Mouse (Mus musculus) lung, embryonic 15.5 days (tissue): Measurements from ENCODE around the gene Egln1. TPM values are rescaled to one million over a fixed set of nuclear protein-coding genes. Genes with fewer than 3 reads are reported as not detected.

Experiments used
- ATAC-seq: fragments of 200-750 bp; cut with Nextera tagmentation; 2 replicates; pipeline ENCODE4 v1.8.0; 2017; ENCODE audit warnings: moderate number of reproducible peaks, borderline replicate concordance; ENCODE audit not compliant: low FRiP score, low TSS enrichment; ENCODE audit errors: extremely low read depth
- H3K27ac ChIP-seq: fragments of 300-500 bp; sonication (generic); 2 replicates; pipeline ENCODE4 v1.5.1; 2015; ENCODE audit warnings: moderate library complexity, mild to moderate bottlenecking, inconsistent platforms
- H3K27me3 ChIP-seq: fragments of 300-500 bp; sonication (generic); 2 replicates; pipeline ENCODE4 v1.6.1; 2015; ENCODE audit warnings: inconsistent platforms
- H3K36me3 ChIP-seq: fragments of 300-500 bp; sonication (generic); 2 replicates; pipeline ENCODE4 v1.6.1; 2015; ENCODE audit warnings: inconsistent platforms
- H3K4me1 ChIP-seq: fragments of 300-500 bp; sonication (generic); 2 replicates; pipeline ENCODE4 v1.6.1; 2015; ENCODE audit warnings: inconsistent platforms
- H3K4me2 ChIP-seq: fragments of 300-500 bp; sonication (generic); 2 replicates; pipeline ENCODE4 v1.6.1; 2015; ENCODE audit warnings: inconsistent platforms, mild to moderate bottlenecking, moderate library complexity
- H3K4me3 ChIP-seq: fragments of 300-500 bp; sonication (generic); 2 replicates; pipeline ENCODE4 v1.5.1; 2015; ENCODE audit warnings: mild to moderate bottlenecking, inconsistent platforms
- H3K9ac ChIP-seq: fragments of 300-500 bp; sonication (generic); 2 replicates; pipeline ENCODE4 v1.6.1; 2015; ENCODE audit warnings: inconsistent platforms
- H3K9me3 ChIP-seq: fragments of 300-500 bp; sonication (generic); 2 replicates; pipeline ENCODE4 v1.6.1; 2016; ENCODE audit warnings: inconsistent platforms
- WGBS: fragments of 180-500 bp; shearing (Covaris S2); methylation state at CpG from one replicate; pipeline ENCODE4 v1.1.7; 2015; 5-methylcytosine and 5-hydroxymethylcytosine counted together
- polyA plus RNA-seq: library from polyadenylated mRNA; unstranded; fragments of >200 nt; fragmentation: Nextera tagmentation; extraction: Ambion mirVana; gene quantifications from 2 replicates; pipeline ENCODE4 v1.2.1, GENCODE M21; 2015

Egln1 gene
- 12.0 and 13.3 TPM in 2 replicates for polyA plus RNA-seq

GRCm38 (mm10) chr8:124949209-124950068 is at the start of gene Egln1:
TSS of gene Egln1 (minus strand) at chr8:124949324.
- Histone ChIP-seq H3K27me3 (no peaks in the 10 kb centered on the region), H3K9me3 (no peaks in the 10 kb centered on the region), H3K4me3 (peak within 1 kb of the TSS; percentile 80), H3K36me3 (peaks cover under 1% of the 10 kb centered on the region; the same call in 1 of the 2 replicates), H3K9ac (peak within 1 kb of the TSS; percentile 89), H3K27ac (peak within 1 kb of the TSS; percentile 98), H3K4me1 (peaks cover 43% of the 10 kb centered on the region), H3K4me2 (peak within 1 kb of the TSS; percentile 92)
- peak; percentile 92 for ATAC-seq
- WGBS = under 1% methylated on average over 53 of the region's 98 CpGs

GRCm38 (mm10) chr8:124995776-124996175 is 46.7 kb upstream of the Egln1 start:
- Histone ChIP-seq H3K4me1 (no peaks in the 10 kb centered on the region), H3K27me3 (no peaks in the 10 kb centered on the region), H3K9ac (no peak overlapping the region), H3K9me3 (no peaks in the 10 kb centered on the region), H3K4me2 (no peak overlapping the region), H3K27ac (no peak overlapping the region), H3K36me3 (no peaks in the 10 kb centered on the region), H3K4me3 (no peak overlapping the region)
- WGBS = 57% methylated on average over 2 of the region's 2 CpGs
- no peak for ATAC-seq

GRCm38 (mm10) chr8:124991668-124991926 is 42.5 kb upstream of the Egln1 start:
- Histone ChIP-seq H3K36me3 (no peaks in the 10 kb centered on the region), H3K4me2 (peak overlapping the region; percentile 46), H3K27me3 (no peaks in the 10 kb centered on the region), H3K4me1 (no peaks in the 10 kb centered on the region), H3K9ac (no peak overlapping the region), H3K9me3 (no peaks in the 10 kb centered on the region), H3K4me3 (no peak overlapping the region), H3K27ac (no peak overlapping the region)
- WGBS = 15% methylated on average over 6 of the region's 6 CpGs
- ATAC-seq = no peak

- Histone ChIP-seq H3K4me2 (peak overlapping the region; percentile 46), H3K9me3 (no peaks in the 10 kb centered on the region), H3K27ac (no peak overlapping the region), H3K27me3 (no peaks in the 10 kb centered on the region), H3K4me3 (peak overlapping the region; percentile 12; the same call in 1 of the 2 replicates), H3K36me3 (no peaks in the 10 kb centered on the region), H3K4me1 (no peaks in the 10 kb centered on the region), H3K9ac (no peak overlapping the region)
- ATAC-seq = no peak
- WGBS = 8% methylated on average over 17 of the region's 17 CpGs
Observed at GRCm38 (mm10) chr8:124990923-124991667, 42.0 kb upstream of the Egln1 start.

GRCm38 (mm10) chr8:124980828-124981227 is 31.7 kb upstream of the Egln1 start:
- Histone ChIP-seq H3K9me3 (no peaks in the 10 kb centered on the region), H3K9ac (no peak overlapping the region), H3K27me3 (no peaks in the 10 kb centered on the region), H3K27ac (no peak overlapping the region), H3K36me3 (no peaks in the 10 kb centered on the region), H3K4me1 (no peaks in the 10 kb centered on the region), H3K4me2 (no peak overlapping the region), H3K4me3 (no peak overlapping the region)
- ATAC-seq = no peak
- WGBS = 76% methylated on average over 8 of the region's 8 CpGs

- Histone ChIP-seq H3K9ac (no peak overlapping the region), H3K27me3 (no peaks in the 10 kb centered on the region), H3K4me1 (no peaks in the 10 kb centered on the region), H3K9me3 (no peaks in the 10 kb centered on the region), H3K4me2 (no peak overlapping the region), H3K4me3 (no peak overlapping the region), H3K27ac (no peak overlapping the region), H3K36me3 (no peaks in the 10 kb centered on the region)
- 94% methylated on average over 3 of the region's 3 CpGs for WGBS
- ATAC-seq = no peak
Observed at GRCm38 (mm10) chr8:124980036-124980435, 30.9 kb upstream of the Egln1 start.

- ATAC-seq = no peak
- Histone ChIP-seq H3K27me3 (no peaks in the 10 kb centered on the region), H3K4me2 (no peak overlapping the region), H3K4me1 (no peaks in the 10 kb centered on the region), H3K4me3 (no peak overlapping the region), H3K9me3 (no peaks in the 10 kb centered on the region), H3K36me3 (no peaks in the 10 kb centered on the region), H3K9ac (no peak overlapping the region), H3K27ac (no peak overlapping the region)
- WGBS = 71% methylated on average over 7 of the region's 7 CpGs
Observed at GRCm38 (mm10) chr8:124978026-124978425, 28.9 kb upstream of the Egln1 start.

- no peaks in the 10 kb centered on the region for H3K9me3 ChIP-seq
- 86% methylated on average over 6 of the region's 6 CpGs for WGBS
- ATAC-seq = no peak
Observed at GRCm38 (mm10) chr8:124976211-124976610, 27.1 kb upstream of the Egln1 start.

GRCm38 (mm10) chr8:124974254-124974653 is 25.1 kb upstream of the Egln1 start:
- ATAC-seq = no peak
- no peak overlapping the region for H3K27ac ChIP-seq
- H3K4me3 ChIP-seq = no peak overlapping the region
- no peaks in the 10 kb centered on the region for H3K27me3 ChIP-seq
- H3K36me3 ChIP-seq = no peaks in the 10 kb centered on the region
- no peaks in the 10 kb centered on the region for H3K9me3 ChIP-seq
- H3K4me1 ChIP-seq = no peaks in the 10 kb centered on the region
- no peak overlapping the region for H3K9ac ChIP-seq
- H3K4me2 ChIP-seq = no peak overlapping the region
- WGBS = 62% methylated on average over 4 of the region's 4 CpGs

More at GRCm38 (mm10) chr8:124976211-124976610, 27.1 kb upstream of the Egln1 start:
- H3K4me1 ChIP-seq = no peaks in the 10 kb centered on the region
- H3K9ac ChIP-seq = no peak overlapping the region
- H3K27me3 ChIP-seq = no peaks in the 10 kb centered on the region
- H3K4me3 ChIP-seq = no peak overlapping the region
- no peak overlapping the region for H3K27ac ChIP-seq
- no peak overlapping the region for H3K4me2 ChIP-seq
- no peaks in the 10 kb centered on the region for H3K36me3 ChIP-seq

GRCm38 (mm10) chr8:124973221-124973620 is 24.1 kb upstream of the Egln1 start:
- Histone ChIP-seq H3K4me3 (no peak overlapping the region), H3K27me3 (no peaks in the 10 kb centered on the region), H3K4me2 (no peak overlapping the region), H3K4me1 (no peaks in the 10 kb centered on the region), H3K36me3 (no peaks in the 10 kb centered on the region), H3K9me3 (no peaks in the 10 kb centered on the region), H3K9ac (no peak overlapping the region), H3K27ac (no peak overlapping the region)
- 59% methylated on average over 8 of the region's 8 CpGs for WGBS
- ATAC-seq = no peak

GRCm38 (mm10) chr8:124970312-124970933 is 21.3 kb upstream of the Egln1 start:
- Histone ChIP-seq H3K4me3 (no peak overlapping the region), H3K4me2 (no peak overlapping the region), H3K27me3 (no peaks in the 10 kb centered on the region), H3K9ac (no peak overlapping the region), H3K9me3 (no peaks in the 10 kb centered on the region), H3K4me1 (no peaks in the 10 kb centered on the region), H3K36me3 (no peaks in the 10 kb centered on the region), H3K27ac (no peak overlapping the region)
- WGBS = 67% methylated on average over 6 of the region's 6 CpGs
- ATAC-seq = no peak

- Histone ChIP-seq H3K27me3 (no peaks in the 10 kb centered on the region), H3K36me3 (no peaks in the 10 kb centered on the region), H3K4me1 (peaks cover 15% of the 10 kb centered on the region), H3K9me3 (no peaks in the 10 kb centered on the region), H3K4me2 (no peak overlapping the region), H3K27ac (no peak overlapping the region), H3K9ac (no peak overlapping the region), H3K4me3 (no peak overlapping the region)
- ATAC-seq = no peak
- 85% methylated on average over 8 of the region's 8 CpGs for WGBS
Observed at GRCm38 (mm10) chr8:124964966-124965365, 15.8 kb upstream of the Egln1 start.
